Mouse (Mus musculus): ENCODE data around the gene Reep3.
"Not testable (repeated sequence)": the region's sequence is repeated elsewhere in the genome, so short reads cannot be mapped to it uniquely, and the experiment has no call there.

The Reep3 gene

GRCm38 (mm10) chr10:67096621-67097436, at the start of gene Reep3:
TSS of gene Reep3 (minus strand) at chr10:67096945.
- peak; percentile 70 for DNase-seq (ENCODE audit: low spot score)

GRCm38 (mm10) chr10:67145623-67146022, 48.9 kb upstream of the Reep3 start:
- no peak for DNase-seq (ENCODE audit: low spot score)

DNA sequence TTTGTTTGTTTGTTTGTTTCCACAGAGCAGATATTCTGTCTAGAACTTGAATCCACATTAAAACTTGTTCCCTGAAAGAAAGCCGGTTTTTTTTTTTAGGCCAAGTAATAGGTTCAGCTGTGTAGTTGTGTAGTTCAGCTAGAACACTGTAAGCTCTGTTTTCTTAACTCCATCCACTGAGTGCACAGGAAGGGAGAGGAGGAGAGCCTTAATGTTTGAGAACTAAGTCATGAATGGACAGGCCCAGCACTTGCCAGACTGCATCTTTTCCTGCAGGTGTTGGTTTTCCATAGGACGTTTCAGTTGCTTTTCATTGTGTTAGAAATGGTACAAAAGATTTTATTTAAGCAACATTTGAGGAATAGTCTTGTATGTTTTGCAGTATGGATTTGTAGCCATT, 47.5 kb upstream of the Reep3 start:
- DNase-seq (ENCODE audit: low spot score) = no peak

GRCm38 (mm10) chr10:67143661-67144060, 46.9 kb upstream of the Reep3 start:
- DNase-seq (ENCODE audit: low spot score) = no peak

DNA sequence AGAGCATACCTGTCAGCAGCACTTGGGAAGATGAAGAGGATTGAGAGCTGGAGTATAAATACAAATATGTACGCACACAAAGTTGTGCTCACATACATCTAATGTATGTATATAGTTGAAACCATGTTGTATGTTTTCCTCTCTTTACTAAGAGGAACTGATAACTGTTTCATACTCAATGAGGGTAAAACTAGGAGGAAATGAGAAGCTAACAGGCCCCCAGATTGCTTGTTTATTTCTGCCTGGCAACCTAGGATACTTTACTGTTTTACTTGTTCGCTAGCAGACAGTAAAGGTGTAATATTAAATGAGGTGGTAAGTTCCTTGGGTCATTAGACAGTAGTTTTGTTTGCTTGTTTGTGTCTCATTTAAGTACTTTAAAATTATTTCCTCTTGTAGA, 40.7 kb upstream of the Reep3 start:
- DNase-seq (ENCODE audit: low spot score) = no peak

GRCm38 (mm10) chr10:67134322-67134721, 37.6 kb upstream of the Reep3 start:
- DNase-seq (ENCODE audit: low spot score) = no peak

GRCm38 (mm10) chr10:67131709-67132108, 35.0 kb upstream of the Reep3 start:
- no peak for DNase-seq (ENCODE audit: low spot score)

GRCm38 (mm10) chr10:67129531-67129930, 32.8 kb upstream of the Reep3 start:
- peak; percentile 46 for DNase-seq (ENCODE audit: low spot score)

DNA sequence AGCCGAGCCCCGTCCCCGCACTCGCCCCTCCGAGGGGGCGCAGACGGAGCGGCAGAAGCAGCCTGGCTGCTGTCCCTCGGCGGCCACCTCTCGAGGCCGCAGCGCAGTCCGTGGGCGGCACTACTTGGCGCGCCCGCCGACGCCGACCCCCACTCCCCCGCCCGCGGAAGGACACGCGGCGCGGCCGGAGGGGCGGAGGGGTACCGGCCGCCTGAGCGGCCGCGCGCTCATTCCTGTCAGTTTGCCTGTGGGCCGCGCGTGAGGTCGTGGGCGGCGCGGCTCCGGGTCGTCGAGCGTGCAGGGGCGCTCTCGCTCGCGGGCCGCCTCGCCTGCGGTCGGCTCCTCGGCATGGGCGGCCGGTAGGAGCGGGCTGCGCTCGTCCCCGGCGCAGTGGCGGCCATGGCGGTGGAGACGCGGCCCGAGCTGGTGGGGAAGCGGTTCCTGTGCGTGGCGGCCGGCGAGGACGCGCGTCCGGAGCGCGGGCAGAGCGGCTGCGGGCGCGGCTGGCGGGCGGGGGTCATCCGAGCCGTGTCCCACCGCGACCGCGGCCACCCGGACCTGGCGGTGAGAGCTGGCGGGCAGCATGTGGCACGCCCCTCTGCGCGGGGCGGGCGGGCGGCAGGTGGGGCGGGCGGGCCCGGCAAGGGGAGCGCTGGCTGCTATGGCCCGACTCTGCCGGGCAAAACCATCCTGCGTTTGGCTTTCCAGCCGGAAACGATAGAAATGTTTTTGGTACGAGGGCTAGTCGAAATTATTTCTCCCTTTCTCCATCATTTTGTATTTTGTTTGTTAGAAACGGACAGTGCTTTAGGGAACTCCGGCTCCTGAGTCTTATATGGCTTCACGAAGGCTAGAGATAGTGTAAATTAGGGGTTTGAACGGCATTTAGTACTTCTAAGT, 30.4 kb upstream of the Reep3 start:
- DNase-seq (ENCODE audit: low spot score) = peak; percentile 34

- DNase-seq (ENCODE audit: low spot score) = peak; percentile 48
Observed at GRCm38 (mm10) chr10:67126061-67126858, 29.5 kb upstream of the Reep3 start.

- no peak for DNase-seq (ENCODE audit: low spot score)
Observed at GRCm38 (mm10) chr10:67124156-67124555, 27.4 kb upstream of the Reep3 start.

DNA sequence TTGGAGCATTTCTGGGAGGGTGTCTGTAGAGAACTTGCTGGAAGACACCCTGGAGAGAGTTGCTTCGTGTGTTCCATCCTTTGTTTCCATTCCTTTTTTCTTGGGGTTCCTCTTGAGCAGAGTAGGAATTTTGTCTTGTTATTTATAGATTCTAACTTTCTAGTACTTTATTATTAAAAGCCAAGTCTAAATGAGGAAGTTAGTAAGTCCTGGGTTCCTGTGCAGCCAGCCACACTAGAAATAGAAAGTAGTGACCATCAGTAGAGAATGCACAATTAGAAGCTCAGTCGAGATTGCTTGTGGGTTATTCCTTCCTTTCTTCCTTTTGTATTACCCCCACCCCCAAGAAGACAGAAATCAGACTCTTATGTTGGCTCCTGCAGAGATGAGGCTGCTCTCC, 27.0 kb upstream of the Reep3 start:
- no peak for DNase-seq (ENCODE audit: low spot score)

GRCm38 (mm10) chr10:67120640-67121039, 23.9 kb upstream of the Reep3 start:
- DNase-seq (ENCODE audit: low spot score) = no peak

DNA sequence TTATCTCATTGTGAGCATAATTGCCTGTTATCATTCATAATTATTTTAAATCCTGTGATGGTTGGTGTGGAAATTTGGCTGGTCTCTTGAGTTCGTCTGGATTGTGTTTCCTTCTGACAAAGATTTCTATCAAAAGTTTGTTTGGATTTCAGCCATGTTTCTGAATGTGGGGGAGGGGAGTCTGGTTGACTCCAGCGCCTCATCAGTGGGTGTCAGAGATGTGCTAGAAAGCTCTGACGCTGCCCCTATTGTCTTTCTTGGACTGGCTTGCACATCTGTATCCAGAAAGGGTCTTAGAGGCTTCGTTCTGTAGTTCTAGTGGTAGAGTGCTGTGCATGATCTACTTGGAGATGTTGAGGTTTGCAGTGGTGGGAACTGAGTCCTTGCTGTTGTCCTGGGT, 23.4 kb upstream of the Reep3 start:
- DNase-seq (ENCODE audit: low spot score) = no peak

DNA sequence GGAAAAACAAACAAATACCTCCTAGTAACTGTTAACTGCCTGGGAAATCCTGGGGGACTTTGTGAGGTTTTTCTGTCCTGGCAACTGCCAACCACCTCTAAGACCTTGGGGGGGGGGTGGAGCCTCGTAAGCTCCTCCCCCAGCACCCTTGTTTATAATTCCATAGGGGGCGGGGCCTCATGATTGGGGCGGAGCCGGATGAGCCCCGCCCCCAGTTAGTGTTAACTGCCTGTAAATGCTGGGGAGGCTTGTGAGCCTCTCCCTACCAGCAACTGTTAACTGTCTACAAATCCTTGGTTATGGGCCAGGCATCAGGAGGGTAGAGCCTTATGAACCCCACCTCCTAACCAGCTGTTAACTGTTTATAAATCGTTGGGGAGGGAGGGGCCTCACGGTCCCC, 22.5 kb upstream of the Reep3 start:
- no peak for DNase-seq (ENCODE audit: low spot score)

GRCm38 (mm10) chr10:67116251-67116650, 19.5 kb upstream of the Reep3 start:
- DNase-seq (ENCODE audit: low spot score) = no peak

GRCm38 (mm10) chr10:67115666-67116091, 18.9 kb upstream of the Reep3 start:
- no peak for DNase-seq (ENCODE audit: low spot score)

- no peak for DNase-seq (ENCODE audit: low spot score)
Observed at GRCm38 (mm10) chr10:67115115-67115514, 18.4 kb upstream of the Reep3 start.

GRCm38 (mm10) chr10:67113833-67114232, 17.1 kb upstream of the Reep3 start:
- DNase-seq (ENCODE audit: low spot score) = no peak

DNA sequence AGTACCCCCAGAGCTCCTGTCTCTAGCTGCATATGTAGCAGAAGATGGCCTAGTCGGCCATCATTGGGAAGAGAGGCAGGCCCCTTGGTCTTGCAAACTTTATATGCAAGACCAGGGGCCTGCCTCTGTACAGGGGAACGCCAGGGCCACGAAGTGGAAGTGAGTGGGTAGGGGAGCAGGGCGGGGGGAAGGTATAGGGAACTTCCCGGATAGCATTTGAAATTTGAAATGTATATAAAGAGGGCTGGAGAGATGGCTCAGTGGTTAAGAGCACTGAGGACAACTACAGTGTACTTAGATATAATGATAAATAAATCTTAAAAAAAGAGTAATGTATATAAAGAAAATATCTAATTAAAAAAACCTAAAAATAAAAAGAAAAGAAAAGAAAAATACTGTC, 16.2 kb upstream of the Reep3 start:
- DNase-seq (ENCODE audit: low spot score) = not testable (repeated sequence)

DNA sequence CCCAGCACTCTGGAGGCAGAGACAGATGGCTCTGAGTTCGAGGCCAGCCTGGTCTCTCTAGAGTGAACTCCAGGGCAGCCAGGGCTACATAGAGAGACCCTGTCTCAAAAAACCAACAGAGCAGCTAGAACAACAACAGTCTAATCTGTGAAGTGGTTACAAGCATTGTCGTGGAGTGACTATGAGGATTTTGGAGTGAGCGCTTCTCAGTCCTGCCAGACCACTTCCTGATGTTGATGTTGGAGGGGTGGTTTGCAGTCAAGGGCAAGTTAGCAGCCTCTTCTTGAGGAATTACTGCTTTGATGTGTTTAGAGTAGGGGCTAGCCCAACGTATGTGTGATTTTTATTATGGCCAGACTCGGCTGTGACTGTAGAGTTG, 15.0 kb upstream of the Reep3 start:
- DNase-seq (ENCODE audit: low spot score) = no peak
